Mouse (Mus musculus): Measurements from ENCODE around the gene Gm45233. TPM values are rescaled to one million over a fixed set of nuclear protein-coding genes. Genes with fewer than 3 reads are reported as not detected.

Gm45233 gene
- polyA plus RNA-seq, 1 experiment = not detected

DNA sequence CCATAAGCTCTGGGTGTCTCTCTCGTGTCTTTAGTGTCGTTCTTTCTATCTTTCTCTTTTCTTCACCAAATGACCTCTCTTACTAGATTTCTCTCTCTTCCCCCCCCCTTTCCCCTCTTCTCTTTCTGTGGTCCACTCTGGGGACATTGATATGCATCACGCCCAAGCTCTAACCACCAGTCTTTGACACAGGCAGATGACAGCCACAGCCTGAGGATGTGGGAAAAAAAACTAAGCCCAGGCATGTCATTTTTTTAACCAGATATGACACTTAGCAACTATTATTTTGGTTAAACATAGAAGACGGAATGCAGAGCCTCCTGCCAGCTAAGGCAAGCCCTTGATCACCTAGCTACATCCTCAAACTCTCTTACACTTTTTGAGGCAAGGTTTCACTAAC lies 5.3 kb upstream of the Gm45233 start:
- Histone ChIP-seq H3K4me1 (ENCODE audit: control insufficient read depth, insufficient read depth, insufficient read length, low read length) (peaks cover 4% of the 10 kb centered on the region), H3K27ac (replicated peaks; ENCODE audit: low read depth, low read length) (no peak overlapping the region), H3K4me3 (ENCODE audit: insufficient read depth, low read depth, low read length) (no peak overlapping the region)

DNA sequence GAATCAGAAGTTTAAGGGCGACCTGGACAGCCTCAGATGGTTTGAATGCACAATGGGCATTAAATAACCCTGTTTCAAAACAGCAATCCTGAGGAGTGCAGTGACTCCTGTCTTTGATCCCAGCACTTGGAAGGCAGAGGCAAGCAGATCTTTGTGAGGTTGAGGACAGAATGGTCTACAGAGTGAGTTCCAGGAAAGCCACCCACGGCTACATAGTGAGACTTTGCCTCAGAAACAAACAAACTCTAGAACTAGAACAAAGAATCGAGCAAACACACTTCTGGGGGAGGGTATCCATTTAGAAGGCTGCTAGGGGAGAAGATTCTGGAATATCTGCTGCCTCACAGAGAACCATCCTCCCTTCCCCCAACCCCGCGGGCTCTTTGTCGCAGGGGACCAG lies 3.4 kb upstream of the Gm45233 start, which contains the start of gene Cldnd2:
Gene Cldnd2, plus strand, starts transcription at position 301 of the 400 bp plus-strand sequence.
- H3K4me1 ChIP-seq (ENCODE audit: control insufficient read depth, insufficient read depth, insufficient read length, low read length) = peaks cover 4% of the 10 kb centered on the region
- no peak within 1 kb of the TSS for H3K27ac ChIP-seq (replicated peaks; ENCODE audit: low read depth, low read length)
- no peak within 1 kb of the TSS for H3K4me3 ChIP-seq (ENCODE audit: insufficient read depth, low read depth, low read length)

- Histone ChIP-seq H3K4me1 (ENCODE audit: control insufficient read depth, insufficient read depth, insufficient read length, low read length) (peaks cover 4% of the 10 kb centered on the region), H3K4me3 (ENCODE audit: insufficient read depth, low read depth, low read length) (no peak overlapping the region), H3K27ac (replicated peaks; ENCODE audit: low read depth, low read length) (no peak overlapping the region)
Observed at GRCm38 (mm10) chr7:43441071-43441470, 2.9 kb upstream of the Gm45233 start.

- Histone ChIP-seq H3K4me3 (ENCODE audit: insufficient read depth, low read depth, low read length) (peak overlapping the region; percentile 63), H3K27ac (replicated peaks; ENCODE audit: low read depth, low read length) (peak overlapping the region; percentile 97), H3K4me1 (ENCODE audit: control insufficient read depth, insufficient read depth, insufficient read length, low read length) (peaks cover 15% of the 10 kb centered on the region)
Observed at GRCm38 (mm10) chr7:43442684-43443083, 1.2 kb upstream of the Gm45233 start.

- Histone ChIP-seq H3K4me3 (ENCODE audit: insufficient read depth, low read depth, low read length) (peak overlapping the region; percentile 63), H3K4me1 (ENCODE audit: control insufficient read depth, insufficient read depth, insufficient read length, low read length) (peaks cover 20% of the 10 kb centered on the region), H3K27ac (replicated peaks; ENCODE audit: low read depth, low read length) (peak overlapping the region; percentile 97)
Observed at GRCm38 (mm10) chr7:43443126-43443916, 607 bp upstream of the Gm45233 start.

- no peak overlapping the region for H3K4me3 ChIP-seq (ENCODE audit: insufficient read depth, low read depth, low read length)
- peaks cover 37% of the 10 kb centered on the region for H3K4me1 ChIP-seq (ENCODE audit: control insufficient read depth, insufficient read depth, insufficient read length, low read length)
- peak overlapping the region; percentile 66 for H3K27ac ChIP-seq (replicated peaks; ENCODE audit: low read depth, low read length)
Observed at GRCm38 (mm10) chr7:43447801-43448200, 3.9 kb downstream of the Gm45233 start.

DNA sequence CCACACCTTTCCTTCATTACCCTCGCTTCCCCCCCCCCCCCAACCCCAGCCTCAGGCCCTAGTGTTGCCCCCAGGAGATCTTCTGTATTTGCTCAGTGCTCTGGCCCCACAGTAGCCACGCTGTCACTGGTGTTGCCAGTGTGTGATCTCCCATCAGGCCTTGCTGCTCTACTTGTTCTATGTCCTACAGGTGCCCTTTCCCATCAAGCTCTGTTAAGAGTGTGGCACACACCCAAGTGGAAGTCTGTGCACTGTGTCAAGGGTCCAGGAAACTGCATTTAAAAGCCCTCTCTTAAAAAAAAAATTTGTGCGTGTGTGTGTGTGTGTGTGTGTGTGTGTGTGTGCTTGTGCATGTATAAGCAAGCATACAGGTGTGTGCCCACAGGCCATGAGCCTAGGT lies 4.3 kb downstream of the Gm45233 start:
- peak overlapping the region; percentile 80 for H3K27ac ChIP-seq (replicated peaks; ENCODE audit: low read depth, low read length)
- peaks cover 40% of the 10 kb centered on the region for H3K4me1 ChIP-seq (ENCODE audit: control insufficient read depth, insufficient read depth, insufficient read length, low read length)
- H3K4me3 ChIP-seq (ENCODE audit: insufficient read depth, low read depth, low read length) = no peak overlapping the region

- no peak overlapping the region for H3K4me3 ChIP-seq (ENCODE audit: insufficient read depth, low read depth, low read length)
- no peak overlapping the region for H3K27ac ChIP-seq (replicated peaks; ENCODE audit: low read depth, low read length)
- H3K4me1 ChIP-seq (ENCODE audit: control insufficient read depth, insufficient read depth, insufficient read length, low read length) = peaks cover 45% of the 10 kb centered on the region
Observed at GRCm38 (mm10) chr7:43449811-43450210, 5.9 kb downstream of the Gm45233 start.

DNA sequence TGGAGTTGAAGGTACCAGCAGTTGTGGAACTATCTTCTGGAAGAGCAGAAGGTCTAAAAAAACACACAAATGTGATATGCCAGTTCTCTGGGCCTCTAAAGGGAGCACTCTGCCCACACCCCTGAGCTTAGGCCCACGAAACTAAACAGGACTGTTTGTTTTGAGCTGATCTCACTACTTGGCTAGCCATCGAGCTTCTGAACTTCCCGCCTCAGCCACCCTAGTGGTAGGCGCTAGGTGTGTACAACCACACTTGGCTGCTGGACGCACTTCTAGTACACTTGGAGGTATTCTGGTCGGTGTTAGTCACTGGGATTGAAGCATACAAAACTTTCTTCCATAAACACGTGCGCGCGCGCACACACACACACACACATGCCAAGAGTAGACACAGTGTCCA lies 7.8 kb downstream of the Gm45233 start:
- Histone ChIP-seq H3K4me1 (ENCODE audit: control insufficient read depth, insufficient read depth, insufficient read length, low read length) (peaks cover 42% of the 10 kb centered on the region), H3K4me3 (ENCODE audit: insufficient read depth, low read depth, low read length) (no peak overlapping the region), H3K27ac (replicated peaks; ENCODE audit: low read depth, low read length) (peak overlapping the region; percentile 59)

GRCm38 (mm10) chr7:43452609-43453008 lies 8.7 kb downstream of the Gm45233 start:
- Histone ChIP-seq H3K4me1 (ENCODE audit: control insufficient read depth, insufficient read depth, insufficient read length, low read length) (peaks cover 35% of the 10 kb centered on the region), H3K27ac (replicated peaks; ENCODE audit: low read depth, low read length) (peak overlapping the region; percentile 59; the same call in 1 of the 2 replicates), H3K4me3 (ENCODE audit: insufficient read depth, low read depth, low read length) (no peak overlapping the region)

DNA sequence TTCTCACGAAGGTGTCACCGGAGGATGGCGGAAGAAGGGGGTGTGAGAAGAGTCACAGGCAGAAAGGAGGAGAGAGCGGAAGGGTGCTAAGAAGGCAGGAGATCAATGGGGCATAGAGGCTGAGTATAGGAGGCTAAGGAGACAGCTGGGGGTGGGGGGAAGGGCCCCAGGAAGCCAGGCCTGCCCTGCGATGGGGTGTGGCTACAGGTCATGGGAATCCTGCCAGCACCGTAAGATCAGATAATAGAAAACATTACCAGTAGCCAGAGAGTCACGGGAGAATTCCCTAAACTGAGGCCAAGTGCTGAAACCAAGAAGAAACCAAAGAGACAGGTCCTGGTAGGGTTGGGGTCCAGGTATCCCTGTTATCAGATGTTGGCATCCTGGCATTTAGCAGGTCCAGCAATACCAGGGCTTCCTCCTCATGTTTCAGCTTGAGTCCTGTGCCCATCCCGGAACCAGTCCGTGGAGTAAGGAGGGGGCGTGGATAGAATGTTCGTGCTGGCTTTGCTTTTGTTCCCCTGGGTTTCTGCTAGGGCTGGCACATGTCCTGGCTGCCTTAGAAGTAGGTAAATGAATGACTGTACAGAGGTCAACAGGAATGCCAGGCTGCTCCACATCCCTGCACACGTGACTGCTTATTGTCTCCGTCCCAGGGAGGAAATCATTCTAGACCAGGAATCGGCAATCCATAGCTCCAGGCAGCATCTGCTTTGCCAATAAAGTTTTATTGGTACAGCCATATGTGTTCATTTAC lies 9.8 kb downstream of the Gm45233 start:
- Histone ChIP-seq H3K27ac (replicated peaks; ENCODE audit: low read depth, low read length) (peak overlapping the region; percentile 60), H3K4me1 (ENCODE audit: control insufficient read depth, insufficient read depth, insufficient read length, low read length) (peaks cover 26% of the 10 kb centered on the region), H3K4me3 (ENCODE audit: insufficient read depth, low read depth, low read length) (no peak overlapping the region)

GRCm38 (mm10) chr7:43454371-43454770 lies 10.4 kb downstream of the Gm45233 start:
- H3K4me1 ChIP-seq (ENCODE audit: control insufficient read depth, insufficient read depth, insufficient read length, low read length) = peaks cover 23% of the 10 kb centered on the region
- peak overlapping the region; percentile 60 for H3K27ac ChIP-seq (replicated peaks; ENCODE audit: low read depth, low read length)

DNA sequence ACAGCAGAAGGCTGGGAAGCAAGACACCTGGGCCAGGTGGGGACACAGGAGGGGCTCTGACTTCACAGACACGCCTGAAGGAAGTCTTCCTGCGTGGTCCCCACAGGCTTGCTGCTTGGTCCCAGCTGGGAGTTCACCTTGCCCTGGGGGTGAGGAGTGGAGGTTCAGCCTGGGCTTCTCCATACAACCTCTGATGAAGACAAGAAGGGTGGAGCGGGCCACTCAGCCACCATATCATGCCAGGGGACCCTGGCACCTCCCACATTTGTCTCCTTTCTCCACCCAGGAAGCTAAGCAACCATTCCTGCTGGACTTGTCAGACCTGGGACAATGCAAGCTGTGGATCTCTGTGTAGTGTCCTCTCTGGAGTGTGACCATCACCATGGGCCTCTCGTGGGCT lies 18.9 kb downstream of the Gm45233 start, which contains the start of gene Vsig10l:
Gene Vsig10l, plus strand, starts transcription at position 301 of the 400 bp plus-strand sequence.
- Histone ChIP-seq H3K27ac (replicated peaks; ENCODE audit: low read depth, low read length) (no peak within 1 kb of the TSS), H3K4me1 (ENCODE audit: control insufficient read depth, insufficient read depth, insufficient read length, low read length) (peaks cover 7% of the 10 kb centered on the region), H3K4me3 (ENCODE audit: insufficient read depth, low read depth, low read length) (no peak within 1 kb of the TSS)

More at GRCm38 (mm10) chr7:43454371-43454770, 10.4 kb downstream of the Gm45233 start:
- no peak overlapping the region for H3K4me3 ChIP-seq (ENCODE audit: insufficient read depth, low read depth, low read length)

DNA sequence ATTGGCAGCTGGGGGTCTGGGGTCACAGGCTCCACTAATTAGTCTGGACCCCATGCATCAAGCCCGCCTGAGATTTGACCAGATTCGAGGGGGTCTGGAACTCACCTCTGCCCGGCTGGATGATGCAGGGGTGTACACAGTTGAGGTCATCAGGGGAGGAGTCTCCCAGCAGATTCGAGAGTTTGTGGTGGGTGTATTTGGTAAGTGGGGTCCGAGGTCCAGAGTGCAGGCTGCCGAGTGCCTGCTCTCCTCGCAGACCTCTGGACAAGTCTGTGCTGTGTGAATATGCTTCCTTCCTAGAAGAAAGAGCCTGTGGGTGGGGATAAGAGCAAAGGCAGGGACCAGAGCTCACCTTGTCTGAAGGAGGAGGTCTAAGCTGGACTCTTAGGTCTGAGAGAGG lies 20.0 kb downstream of the Gm45233 start:
- H3K4me1 ChIP-seq (ENCODE audit: control insufficient read depth, insufficient read depth, insufficient read length, low read length) = peaks cover 7% of the 10 kb centered on the region; the same call in 1 of the 2 replicates
- no peak overlapping the region for H3K27ac ChIP-seq (replicated peaks; ENCODE audit: low read depth, low read length)
- H3K4me3 ChIP-seq (ENCODE audit: insufficient read depth, low read depth, low read length) = no peak overlapping the region

- Histone ChIP-seq H3K4me3 (ENCODE audit: insufficient read depth, low read depth, low read length) (peak overlapping the region; percentile 63), H3K27ac (replicated peaks; ENCODE audit: low read depth, low read length) (no peak overlapping the region), H3K4me1 (ENCODE audit: control insufficient read depth, insufficient read depth, insufficient read length, low read length) (peaks cover 4% of the 10 kb centered on the region; the same call in 1 of the 2 replicates)
Observed at GRCm38 (mm10) chr7:43464864-43465343, 21.0 kb downstream of the Gm45233 start.

Data from brown adipose tissue, adult 24 weeks (tissue).